Mouse (Mus musculus) forebrain, embryonic 14.5 days (tissue): ENCODE data around the gene Zfp493. TPM values are rescaled to one million over a fixed set of nuclear protein-coding genes. Genes with fewer than 3 reads are reported as not detected.
"Not testable (repeated sequence)": the region's sequence is repeated elsewhere in the genome, so short reads cannot be mapped to it uniquely, and the experiment has no call there.

Experiments
- ATAC-seq: fragments of 200-750 bp; cut with Nextera tagmentation; 2 replicates; pipeline ENCODE4 v1.8.0; 2017; ENCODE audit warnings: mild to moderate bottlenecking, moderate library complexity
- DNase-seq: peaks from one replicate; pipeline ENCODE4 v3.0.0-alpha.2; 2015; ENCODE audit warnings: low spot score
- H3K27ac ChIP-seq: fragments of 300-500 bp; sonication (generic); 2 replicates; pipeline ENCODE4 v1.5.1; 2014; ENCODE audit warnings: low read depth, mild to moderate bottlenecking, control low read depth, low read length, moderate library complexity
- H3K27me3 ChIP-seq: fragments of 300-500 bp; sonication (generic); replicated peaks from 2 replicates; pipeline ENCODE4 v1.6.1; 2014; ENCODE audit warnings: low read length, control low read depth, mixed read lengths; ENCODE audit not compliant: control insufficient read depth, insufficient read depth
- H3K36me3 ChIP-seq: fragments of 300-500 bp; sonication (generic); 2 replicates; pipeline ENCODE4 v1.6.1; 2014; ENCODE audit warnings: low read length, control low read depth; ENCODE audit not compliant: control insufficient read depth, insufficient read depth
- H3K4me1 ChIP-seq: fragments of 300-500 bp; sonication (generic); 2 replicates; pipeline ENCODE4 v1.6.1; 2014; ENCODE audit warnings: antibody characterized with exemption, low read length, control low read depth; ENCODE audit not compliant: control insufficient read depth, insufficient read depth
- H3K4me2 ChIP-seq: fragments of 300-500 bp; sonication (generic); 2 replicates; pipeline ENCODE4 v1.6.1; 2014; ENCODE audit warnings: mild to moderate bottlenecking, control low read depth, low read length
- H3K4me3 ChIP-seq: fragments of 300-500 bp; sonication (generic); 2 replicates; pipeline ENCODE4 v1.5.1; 2014; ENCODE audit warnings: low read depth, low read length, control low read depth
- H3K9ac ChIP-seq: fragments of 300-500 bp; sonication (generic); 2 replicates; pipeline ENCODE4 v1.6.1; 2014; ENCODE audit warnings: mild to moderate bottlenecking, low read length, control low read depth, moderate library complexity
- H3K9me3 ChIP-seq: fragments of 300-500 bp; sonication (generic); replicated peaks from 2 replicates; pipeline ENCODE4 v1.6.1; 2016; ENCODE audit warnings: low read length, control low read depth, mixed read lengths; ENCODE audit not compliant: control insufficient read depth
- WGBS: fragments of 180-500 bp; shearing (Covaris S2); extraction: QIAGEN DNeasy Blood & Tissue Kit; methylation state at CpG from one replicate; pipeline ENCODE4 v1.1.7; 2014; 5-methylcytosine and 5-hydroxymethylcytosine counted together
- polyA plus RNA-seq: library from polyadenylated mRNA; unstranded; fragments of >200 nt; fragmentation: Nextera tagmentation; extraction: Ambion mirVana; gene quantifications from 2 replicates; pipeline ENCODE4 v1.2.1, GENCODE M21; 2014

Zfp493 gene
- polyA plus RNA-seq, result 4.0 TPM in 2 replicates

GRCm38 (mm10) chr13:67779265-67780221, at the start of gene Zfp493:
TSS of gene Zfp493 (plus strand) at chr13:67779693.
- Histone ChIP-seq H3K27ac (no peak within 1 kb of the TSS), H3K4me1 (no peaks in the 10 kb centered on the region), H3K4me2 (peak within 1 kb of the TSS; percentile 74), H3K36me3 (no peaks in the 10 kb centered on the region), H3K9me3 (no peaks in the 10 kb centered on the region), H3K27me3 (no peaks in the 10 kb centered on the region), H3K4me3 (peak within 1 kb of the TSS; percentile 49), H3K9ac (peak within 1 kb of the TSS; percentile 72)
- 8% methylated on average over 26 of the region's 26 CpGs for WGBS
- ATAC-seq, result peak; percentile 98
- peak; percentile 95 for DNase-seq

- WGBS, result 94% methylated on average over 9 of the region's 9 CpGs
- not testable (repeated sequence) for H3K9me3 ChIP-seq, H3K4me2 ChIP-seq, DNase-seq, H3K4me3 ChIP-seq, H3K27me3 ChIP-seq, H3K27ac ChIP-seq, ATAC-seq, H3K9ac ChIP-seq, H3K36me3 ChIP-seq, H3K4me1 ChIP-seq
These were observed 45.1 kb upstream of the Zfp493 start for GRCm38 (mm10) chr13:67734391-67734790.

GRCm38 (mm10) chr13:67742941-67743340, 36.6 kb upstream of the Zfp493 start:
- DNase-seq, result no peak
- ATAC-seq, result no peak
- Histone ChIP-seq H3K4me2 (no peak overlapping the region), H3K36me3 (peaks cover 1% of the 10 kb centered on the region), H3K9me3 (no peaks in the 10 kb centered on the region; the same call in 1 of the 2 replicates), H3K4me3 (no peak overlapping the region), H3K27me3 (no peaks in the 10 kb centered on the region), H3K4me1 (no peaks in the 10 kb centered on the region), H3K27ac (no peak overlapping the region), H3K9ac (no peak overlapping the region)
- WGBS, result 93% methylated on average over 3 of the region's 3 CpGs

GRCm38 (mm10) chr13:67743896-67744295, 35.6 kb upstream of the Zfp493 start:
- Histone ChIP-seq H3K36me3 (peaks cover 9% of the 10 kb centered on the region), H3K9ac (no peak overlapping the region), H3K4me3 (no peak overlapping the region), H3K4me1 (no peaks in the 10 kb centered on the region), H3K27me3 (no peaks in the 10 kb centered on the region), H3K4me2 (no peak overlapping the region), H3K27ac (no peak overlapping the region), H3K9me3 (peaks cover 4% of the 10 kb centered on the region)
- DNase-seq, result no peak
- no peak for ATAC-seq
- 88% methylated on average over 9 of the region's 9 CpGs for WGBS

DNA sequence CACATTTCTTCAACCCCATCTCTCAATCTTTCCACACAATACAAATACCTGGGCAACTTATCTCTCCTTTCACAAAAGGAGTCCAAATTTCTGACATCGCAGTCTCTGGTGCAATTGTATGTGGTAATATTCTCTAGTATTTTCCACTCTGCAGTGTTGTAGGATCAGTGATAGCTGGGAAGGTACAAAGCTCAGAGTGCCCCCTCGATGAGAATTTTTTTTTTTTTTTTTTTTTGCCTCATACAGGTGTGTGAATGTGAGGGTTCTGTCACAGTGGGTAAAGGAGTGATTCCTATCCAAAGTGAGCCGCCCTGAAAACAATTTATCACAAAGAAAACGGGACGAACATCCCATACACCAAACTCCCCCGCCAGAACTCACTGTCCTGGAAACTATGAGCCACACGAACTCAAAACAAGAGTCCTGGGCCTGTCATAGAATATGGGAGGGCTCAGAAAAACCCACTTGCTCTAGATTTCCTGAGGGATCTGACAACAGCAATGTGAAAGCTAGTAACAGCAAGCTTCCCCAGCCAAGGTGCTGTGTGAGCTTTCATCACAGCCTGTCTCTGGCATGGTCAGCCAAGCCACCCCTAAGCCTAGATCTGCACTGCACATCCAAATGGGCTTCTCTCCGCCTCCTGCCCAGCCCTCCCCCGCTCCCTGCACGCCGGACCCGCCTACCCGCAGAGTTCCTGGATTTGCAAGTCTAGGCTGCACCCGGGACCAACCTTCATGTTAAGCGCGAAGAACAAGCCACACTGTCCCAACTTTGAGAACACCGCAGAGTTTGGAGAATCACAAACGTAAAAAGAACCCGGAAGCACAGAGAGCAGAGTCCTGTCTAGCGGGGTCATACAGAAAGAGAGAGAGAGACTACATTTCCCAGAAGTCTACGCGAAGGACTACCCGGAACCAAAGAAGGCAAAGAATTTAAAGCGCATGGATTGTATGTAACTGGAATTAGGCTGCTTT, 24.9 kb upstream of the Zfp493 start, which contains the start of gene Zfp85:
Zfp85 (minus strand) TSS at position 896 of the 974 bp plus-strand sequence.
- Histone ChIP-seq H3K27me3 (no peaks in the 10 kb centered on the region), H3K4me1 (no peaks in the 10 kb centered on the region), H3K27ac (no peak within 1 kb of the TSS), H3K36me3 (0 out of 2 replicates have a peak, but pooled peaks cover 2% of the 10 kb centered on the region), H3K4me2 (peak within 1 kb of the TSS; percentile 60), H3K9ac (peak within 1 kb of the TSS; percentile 69), H3K4me3 (peak within 1 kb of the TSS; percentile 62), H3K9me3 (no peaks in the 10 kb centered on the region)
- DNase-seq, result peak; percentile 89
- ATAC-seq, result peak; percentile 97
- WGBS, result 6% methylated on average over 24 of the region's 24 CpGs

- H3K4me1 ChIP-seq, result no peaks in the 10 kb centered on the region
- 80% methylated on average over 6 of the region's 6 CpGs for WGBS
- DNase-seq (no peak), ATAC-seq (no peak)
- H3K9me3 ChIP-seq, result no peaks in the 10 kb centered on the region
- H3K9ac ChIP-seq, result no peak overlapping the region
- H3K36me3 ChIP-seq, result no peaks in the 10 kb centered on the region
- H3K4me2 ChIP-seq, result no peak overlapping the region
- H3K27ac ChIP-seq, result no peak overlapping the region
- no peak overlapping the region for H3K4me3 ChIP-seq
- H3K27me3 ChIP-seq, result no peaks in the 10 kb centered on the region
These were observed 23.7 kb upstream of the Zfp493 start for GRCm38 (mm10) chr13:67755761-67756160.

GRCm38 (mm10) chr13:67759966-67760365, 19.5 kb upstream of the Zfp493 start:
- Histone ChIP-seq H3K9ac (no peak overlapping the region), H3K4me1 (no peaks in the 10 kb centered on the region)

DNA sequence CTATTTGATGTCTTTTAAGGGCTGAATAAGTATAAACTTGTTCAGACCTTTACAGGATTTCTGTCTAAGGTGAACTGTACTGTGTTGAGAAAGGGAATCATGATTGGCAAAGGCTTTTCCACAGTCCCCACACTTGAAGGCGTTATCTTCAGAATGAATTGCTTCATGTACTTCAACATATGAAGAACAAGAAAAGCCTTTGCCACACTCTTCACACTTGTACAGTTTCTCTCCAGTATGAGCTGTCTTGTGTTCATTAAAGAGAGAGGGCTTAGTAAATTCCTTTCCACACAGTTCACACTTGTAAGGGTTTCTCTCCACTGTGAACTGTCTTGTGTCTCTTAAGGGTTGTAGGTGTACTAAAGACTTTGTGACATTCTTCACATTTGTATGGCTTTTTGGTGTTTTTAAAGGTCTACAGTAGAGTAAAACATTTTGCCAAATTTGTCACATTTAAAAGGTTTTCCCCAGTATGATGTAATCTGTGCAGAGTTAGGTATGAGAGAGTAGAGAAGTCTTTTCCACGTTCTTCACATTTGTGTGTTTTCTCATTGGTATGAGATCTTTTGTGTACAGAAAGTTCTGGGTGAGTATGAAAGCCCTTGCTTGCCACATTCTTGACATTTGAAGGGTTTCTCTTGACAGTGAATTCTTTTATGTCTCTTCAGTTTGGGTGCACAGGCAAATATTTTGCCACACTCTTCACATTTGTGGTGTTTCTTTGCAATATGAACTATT, 16.3 kb upstream of the Zfp493 start:
- DNase-seq, result no peak
- H3K9me3 ChIP-seq, result no peaks in the 10 kb centered on the region
- 77% methylated on average over 2 of the region's 2 CpGs for WGBS
- H3K27me3 ChIP-seq, result no peaks in the 10 kb centered on the region
- H3K4me2 ChIP-seq, result no peak overlapping the region
- no peak overlapping the region for H3K9ac ChIP-seq
- ATAC-seq, result no peak
- H3K27ac ChIP-seq, result no peak overlapping the region
- no peak overlapping the region for H3K4me3 ChIP-seq
- H3K4me1 ChIP-seq, result no peaks in the 10 kb centered on the region
- H3K36me3 ChIP-seq, result no peaks in the 10 kb centered on the region

More at GRCm38 (mm10) chr13:67759966-67760365, 19.5 kb upstream of the Zfp493 start:
- no peaks in the 10 kb centered on the region for H3K27me3 ChIP-seq
- no peak overlapping the region for H3K4me3 ChIP-seq
- ATAC-seq (no peak), DNase-seq (no peak)
- H3K9me3 ChIP-seq, result no peaks in the 10 kb centered on the region
- WGBS, result 88% methylated on average over 1 of the region's 1 CpGs
- H3K4me2 ChIP-seq, result no peak overlapping the region
- no peaks in the 10 kb centered on the region for H3K36me3 ChIP-seq
- no peak overlapping the region for H3K27ac ChIP-seq
